Mouse (Mus musculus) intestine, embryonic 14.5 days (tissue): Measurements from ENCODE around the gene Zfp810. TPM values are rescaled to one million over a fixed set of nuclear protein-coding genes. Genes with fewer than 3 reads are reported as not detected.

ENCODE experiments used
- ATAC-seq: fragments of 200-750 bp; cut with Nextera tagmentation; replicated peaks from 2 replicates; pipeline ENCODE4 v1.8.0; 2017; ENCODE audit warnings: low read depth, moderate number of reproducible peaks, moderate TSS enrichment, moderate library complexity; ENCODE audit not compliant: low FRiP score, low TSS enrichment
- DNase-seq: peaks from one replicate; pipeline ENCODE4 v3.0.0-alpha.2; 2018; ENCODE audit warnings: low spot score
- H3K27ac ChIP-seq: fragments of 300-500 bp; sonication (generic); 2 replicates; pipeline ENCODE4 v1.5.1; 2014; ENCODE audit warnings: low read depth, mild to moderate bottlenecking, control low read depth
- H3K27me3 ChIP-seq: fragments of 300-500 bp; sonication (generic); replicated peaks from 2 replicates; pipeline ENCODE4 v1.6.1; 2014; ENCODE audit warnings: low read length, control low read depth; ENCODE audit not compliant: control insufficient read depth, insufficient read depth
- H3K36me3 ChIP-seq: fragments of 300-500 bp; sonication (generic); 2 replicates; pipeline ENCODE4 v1.6.1; 2014; ENCODE audit warnings: low read length, control low read depth; ENCODE audit not compliant: control insufficient read depth, insufficient read depth
- H3K4me1 ChIP-seq: fragments of 300-500 bp; sonication (generic); replicated peaks from 2 replicates; pipeline ENCODE4 v1.6.1; 2014; ENCODE audit warnings: low read length, control low read depth, mixed read lengths; ENCODE audit not compliant: control insufficient read depth, insufficient read depth
- H3K4me2 ChIP-seq: fragments of 300-500 bp; sonication (generic); 2 replicates; pipeline ENCODE4 v1.6.1; 2014; ENCODE audit warnings: low read length
- H3K4me3 ChIP-seq: fragments of 300-500 bp; sonication (generic); 2 replicates; pipeline ENCODE4 v1.5.1; 2014; ENCODE audit warnings: low read depth, low read length, control low read depth, mixed read lengths
- H3K9ac ChIP-seq: fragments of 300-500 bp; sonication (generic); 2 replicates; pipeline ENCODE4 v1.6.1; 2014; ENCODE audit warnings: mild to moderate bottlenecking, low read length
- H3K9me3 ChIP-seq: fragments of 300-500 bp; sonication (generic); 2 replicates; pipeline ENCODE4 v1.6.1; 2016; ENCODE audit warnings: low read length, control low read depth; ENCODE audit not compliant: control insufficient read depth
- whole genome bisulfite sequencing: fragments of 180-500 bp; shearing (Covaris S2); extraction: QIAGEN DNeasy Blood & Tissue Kit; methylation state at CpG from one replicate; pipeline ENCODE4 v1.1.7; 2014; 5-methylcytosine and 5-hydroxymethylcytosine counted together
- polyA plus RNA-seq: library from polyadenylated mRNA; unstranded; fragments of >200 nt; fragmentation: Nextera tagmentation; extraction: Ambion mirVana; gene quantifications from 2 replicates; pipeline ENCODE4 v1.2.1, GENCODE M21; 2014

Zfp810 gene
- polyA plus RNA-seq, 1 experiment from 2014 or later, result 19.0 TPM

- DNase-seq (no peak), ATAC-seq (no peak)
- Histone ChIP-seq H3K4me2 (no peak overlapping the region), H3K4me3 (no peak overlapping the region), H3K9ac (no peak overlapping the region), H3K4me1 (no peaks in the 10 kb centered on the region), H3K27me3 (no peaks in the 10 kb centered on the region), H3K9me3 (peaks cover 17% of the 10 kb centered on the region; the same call in 1 of the 2 replicates), H3K36me3 (peaks cover 27% of the 10 kb centered on the region), H3K27ac (no peak overlapping the region)
- 99% methylated on average over 4 of the region's 4 CpGs for WGBS
Measured at GRCm38 (mm10) chr9:22256579-22256978, 50.9 kb downstream of the Zfp810 start.

GRCm38 (mm10) chr9:22244242-22244641, 63.2 kb downstream of the Zfp810 start:
- WGBS, result 85% methylated on average over 2 of the region's 2 CpGs
- Histone ChIP-seq H3K4me1 (no peaks in the 10 kb centered on the region), H3K9me3 (peaks cover 20% of the 10 kb centered on the region), H3K4me3 (no peak overlapping the region), H3K27ac (no peak overlapping the region), H3K27me3 (no peaks in the 10 kb centered on the region), H3K9ac (no peak overlapping the region), H3K4me2 (no peak overlapping the region), H3K36me3 (peaks cover 68% of the 10 kb centered on the region)
- no peak for DNase-seq
- ATAC-seq, result no peak

GRCm38 (mm10) chr9:22240001-22240400, 67.4 kb downstream of the Zfp810 start:
- ATAC-seq, result no peak
- WGBS, result 94% methylated on average over 4 of the region's 4 CpGs
- peaks cover 8% of the 10 kb centered on the region; the same call in 1 of the 2 replicates for H3K9me3 ChIP-seq

DNA sequence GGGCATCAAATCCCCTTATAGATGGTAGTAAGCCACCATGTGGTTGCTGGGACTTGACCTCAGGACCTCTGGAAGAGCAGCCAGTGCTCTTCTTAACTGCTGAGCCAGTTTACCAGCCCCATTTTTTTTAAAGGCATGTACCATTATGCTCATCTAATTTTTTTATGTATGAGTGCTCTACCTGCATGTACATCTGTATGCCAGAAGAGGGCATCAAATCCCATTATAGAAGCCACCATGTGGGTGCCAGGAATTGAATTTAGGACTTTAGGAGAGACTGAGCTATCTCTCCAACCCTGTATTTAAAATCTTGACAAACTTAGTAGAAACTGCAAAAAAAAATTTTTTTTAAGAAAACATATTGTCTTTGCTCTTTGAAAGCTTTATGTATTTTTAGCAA, 76.9 kb downstream of the Zfp810 start:
- Histone ChIP-seq H3K4me3 (no peak overlapping the region), H3K27me3 (no peaks in the 10 kb centered on the region), H3K9me3 (0 out of 2 replicates have a peak, but pooled peaks cover 2% of the 10 kb centered on the region), H3K4me2 (no peak overlapping the region), H3K27ac (no peak overlapping the region), H3K4me1 (no peaks in the 10 kb centered on the region), H3K9ac (no peak overlapping the region), H3K36me3 (peaks cover 8% of the 10 kb centered on the region; the same call in 1 of the 2 replicates)
- ATAC-seq (no peak), DNase-seq (no peak)

More at GRCm38 (mm10) chr9:22240001-22240400, 67.4 kb downstream of the Zfp810 start:
- H3K27ac ChIP-seq, result no peak overlapping the region
- no peaks in the 10 kb centered on the region for H3K4me1 ChIP-seq
- H3K4me3 ChIP-seq, result no peak overlapping the region
- no peak for DNase-seq
- H3K4me2 ChIP-seq, result no peak overlapping the region
- peaks cover 86% of the 10 kb centered on the region for H3K36me3 ChIP-seq
- no peak overlapping the region for H3K9ac ChIP-seq
- H3K27me3 ChIP-seq, result no peaks in the 10 kb centered on the region

- no peak overlapping the region for H3K27ac ChIP-seq
- H3K4me3 ChIP-seq, result no peak overlapping the region
- 0 out of 2 replicates have a peak, but pooled peaks cover 1% of the 10 kb centered on the region for H3K9me3 ChIP-seq
- ATAC-seq, result no peak
- no peaks in the 10 kb centered on the region for H3K27me3 ChIP-seq
- no peak for DNase-seq
- H3K9ac ChIP-seq, result no peak overlapping the region
- no peaks in the 10 kb centered on the region for H3K4me1 ChIP-seq
- H3K4me2 ChIP-seq, result no peak overlapping the region
- 93% methylated on average over 3 of the region's 3 CpGs for WGBS
- H3K36me3 ChIP-seq, result peaks cover 3% of the 10 kb centered on the region; the same call in 1 of the 2 replicates
Measured at GRCm38 (mm10) chr9:22230061-22230460, 77.4 kb downstream of the Zfp810 start.

- Histone ChIP-seq H3K4me2 (no peak overlapping the region), H3K27ac (no peak overlapping the region), H3K4me3 (no peak overlapping the region), H3K36me3 (no peaks in the 10 kb centered on the region), H3K4me1 (no peaks in the 10 kb centered on the region), H3K27me3 (no peaks in the 10 kb centered on the region), H3K9me3 (no peaks in the 10 kb centered on the region), H3K9ac (no peak overlapping the region)
- no peak for ATAC-seq
- 87% methylated on average over 7 of the region's 7 CpGs for WGBS
- no peak for DNase-seq
Measured at GRCm38 (mm10) chr9:22229386-22230026, 77.9 kb downstream of the Zfp810 start.

DNA sequence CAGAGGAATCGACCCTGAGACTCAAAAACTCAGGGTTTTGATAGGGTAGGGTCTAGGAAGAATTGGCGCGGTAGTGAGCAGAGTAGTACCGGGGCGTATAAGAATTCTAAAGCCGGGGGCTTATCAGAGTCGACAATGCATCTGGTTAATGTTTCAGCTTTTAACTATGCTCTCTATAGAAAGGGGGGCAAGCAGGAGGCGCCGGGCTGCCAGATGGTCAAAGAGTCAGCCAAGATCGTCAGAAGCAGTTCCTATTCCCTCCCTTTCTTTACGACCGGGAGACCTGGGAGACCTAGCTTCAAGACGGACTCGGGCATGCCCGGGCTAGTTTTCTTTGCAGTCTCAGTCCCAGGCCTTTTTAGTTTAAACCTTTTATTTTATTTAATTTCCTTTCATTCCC, 80.6 kb downstream of the Zfp810 start:
- Histone ChIP-seq H3K4me2 (peak overlapping the region; percentile 71; the same call in 1 of the 2 replicates), H3K9ac (no peak overlapping the region), H3K36me3 (no peaks in the 10 kb centered on the region), H3K4me1 (no peaks in the 10 kb centered on the region), H3K9me3 (no peaks in the 10 kb centered on the region), H3K27me3 (no peaks in the 10 kb centered on the region), H3K27ac (no peak overlapping the region), H3K4me3 (0 out of 2 replicates have a peak overlapping the region, but pooled peaks have one; percentile 76)
- WGBS, result 59% methylated on average over 15 of the region's 15 CpGs
- DNase-seq, result no peak
- no peak for ATAC-seq
